Mouse (Mus musculus) embryonic facial prominence, embryonic 15.5 days (tissue): ENCODE results near the gene Rd3. TPM values are rescaled to one million over a fixed set of nuclear protein-coding genes. Genes with fewer than 3 reads are reported as not detected.
A peak's percentile ranks its signal among the peaks of the same experiment; 100 is the strongest.

ENCODE experiments used
- ATAC-seq: fragments of 200-750 bp; cut with Nextera tagmentation; 2 replicates; pipeline ENCODE4 v1.8.0; 2017; ENCODE audit warnings: low read depth, moderate TSS enrichment; ENCODE audit not compliant: insufficient number of reproducible peaks, low FRiP score, low TSS enrichment
- H3K27ac ChIP-seq: fragments of 300-500 bp; sonication (generic); replicated peaks from 2 replicates; pipeline ENCODE4 v1.5.1; 2015; ENCODE audit warnings: mild to moderate bottlenecking, inconsistent platforms
- H3K27me3 ChIP-seq: fragments of 300-500 bp; sonication (generic); 2 replicates; pipeline ENCODE4 v1.6.1; 2015; ENCODE audit warnings: inconsistent platforms
- H3K36me3 ChIP-seq: fragments of 300-500 bp; sonication (generic); 2 replicates; pipeline ENCODE4 v1.6.1; 2015; ENCODE audit warnings: mild to moderate bottlenecking, inconsistent platforms
- H3K4me1 ChIP-seq: fragments of 300-500 bp; sonication (generic); 2 replicates; pipeline ENCODE4 v1.6.1; 2015; ENCODE audit warnings: inconsistent platforms
- H3K4me2 ChIP-seq: fragments of 300-500 bp; sonication (generic); replicated peaks from 2 replicates; pipeline ENCODE4 v1.6.1; 2015; ENCODE audit warnings: mild to moderate bottlenecking, inconsistent platforms
- H3K4me3 ChIP-seq: fragments of 300-500 bp; sonication (generic); replicated peaks from 2 replicates; pipeline ENCODE4 v1.5.1; 2015; ENCODE audit warnings: mild to moderate bottlenecking, inconsistent platforms
- H3K9ac ChIP-seq: fragments of 300-500 bp; sonication (generic); 2 replicates; pipeline ENCODE4 v1.6.1; 2015; ENCODE audit warnings: inconsistent platforms
- H3K9me3 ChIP-seq: fragments of 300-500 bp; sonication (generic); replicated peaks from 2 replicates; pipeline ENCODE4 v1.6.1; 2016; ENCODE audit warnings: inconsistent platforms
- WGBS: fragments of 180-500 bp; shearing (Covaris S2); methylation state at CpG from one replicate; pipeline ENCODE4 v1.1.7; 2015; 5-methylcytosine and 5-hydroxymethylcytosine counted together
- polyA plus RNA-seq: library from polyadenylated mRNA; unstranded; fragments of >200 nt; fragmentation: Nextera tagmentation; extraction: Ambion mirVana; gene quantifications from 2 replicates; pipeline ENCODE4 v1.2.1, GENCODE M21; 2015

The Rd3 gene
- polyA plus RNA-seq, 1 experiment from 2014 or later, result 10.1 TPM

DNA sequence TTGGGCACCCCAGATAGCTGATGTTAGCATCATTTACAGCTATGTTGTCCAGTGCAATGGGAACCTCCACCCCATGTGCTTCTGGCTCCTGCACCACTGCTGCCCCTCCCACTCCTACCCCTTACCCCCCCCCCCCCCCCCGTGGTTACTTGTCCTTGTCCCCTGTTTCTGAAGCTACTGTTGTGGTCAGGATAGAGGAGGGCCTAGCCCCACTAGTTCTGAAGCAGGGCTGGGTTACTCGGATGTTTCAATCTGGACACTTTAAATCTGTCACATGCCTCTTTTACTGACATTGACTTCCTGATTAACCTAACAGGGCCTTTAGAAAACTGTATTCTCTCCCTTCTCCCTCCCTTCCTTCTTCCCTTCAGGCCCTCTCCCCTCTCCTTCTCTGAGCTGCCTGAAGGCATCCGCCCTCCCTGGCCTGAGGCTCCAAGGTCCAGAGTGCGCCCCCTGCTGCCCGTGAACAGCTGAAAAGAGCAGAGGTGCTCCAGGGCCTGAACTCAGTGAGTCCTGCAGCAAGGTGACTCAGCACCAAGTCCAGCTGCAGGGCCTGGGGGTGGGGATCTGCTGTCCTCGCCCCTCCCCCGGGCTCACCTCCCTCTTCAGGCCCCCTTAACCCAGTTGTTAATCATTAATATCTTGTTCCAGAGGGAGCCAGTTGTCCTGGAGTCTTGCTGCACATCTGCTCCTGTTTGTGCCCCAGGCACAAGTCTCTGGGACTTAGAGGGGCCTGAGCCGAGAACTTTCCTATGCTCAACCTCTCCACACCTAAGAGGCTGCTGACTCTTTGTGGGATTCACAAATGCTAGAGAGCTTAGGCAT, 13.0 kb upstream of the Rd3 start:
- Histone ChIP-seq H3K27me3 (no peaks in the 10 kb centered on the region), H3K27ac (no peak overlapping the region), H3K36me3 (no peaks in the 10 kb centered on the region), H3K4me2 (no peak overlapping the region), H3K4me1 (0 out of 2 replicates have a peak, but pooled peaks cover 8% of the 10 kb centered on the region), H3K4me3 (no peak overlapping the region), H3K9me3 (no peaks in the 10 kb centered on the region), H3K9ac (no peak overlapping the region)
- WGBS, result 21% methylated on average over 8 of the region's 8 CpGs
- ATAC-seq, result peak; percentile 68; the same call in 1 of the 2 replicates

DNA sequence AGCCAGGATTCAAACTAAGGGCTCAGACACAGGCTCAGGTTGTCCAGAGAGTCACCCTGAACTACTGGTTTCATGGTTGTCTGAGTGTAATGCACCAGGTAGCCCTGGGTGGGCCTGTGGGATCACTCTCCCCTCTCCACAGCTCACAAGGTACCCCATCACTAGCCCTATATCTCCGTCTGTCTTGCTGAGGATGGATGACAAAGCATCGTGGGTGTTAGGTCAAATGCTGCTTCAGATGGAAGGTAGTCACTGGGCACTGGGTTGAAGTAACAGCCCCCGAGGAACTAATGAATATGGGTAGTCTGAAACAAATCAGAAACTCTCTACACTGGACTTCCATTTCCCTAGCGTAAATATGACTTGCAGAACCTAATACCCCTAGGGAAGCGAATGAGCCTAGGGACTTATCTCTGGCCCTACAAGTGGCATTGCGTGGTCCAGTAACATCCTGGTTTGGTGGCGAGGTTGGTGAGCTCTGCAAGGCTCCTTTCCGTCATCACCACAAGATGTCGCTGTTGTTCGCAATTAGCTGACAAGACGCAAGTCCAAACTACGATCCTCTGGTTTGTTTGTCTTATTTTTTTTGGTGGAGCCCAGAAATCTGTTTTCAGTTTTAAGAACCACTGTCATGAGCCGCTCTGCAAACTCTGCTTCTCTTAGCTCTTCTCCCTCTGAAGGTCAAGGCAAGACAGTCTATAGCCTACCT, 12.2 kb upstream of the Rd3 start:
- peak; percentile 37; the same call in 1 of the 2 replicates for ATAC-seq
- Histone ChIP-seq H3K27me3 (no peaks in the 10 kb centered on the region), H3K9ac (no peak overlapping the region), H3K27ac (no peak overlapping the region), H3K4me3 (no peak overlapping the region), H3K9me3 (no peaks in the 10 kb centered on the region), H3K4me2 (no peak overlapping the region), H3K36me3 (no peaks in the 10 kb centered on the region), H3K4me1 (0 out of 2 replicates have a peak, but pooled peaks cover 8% of the 10 kb centered on the region)
- WGBS, result 15% methylated on average over 13 of the region's 13 CpGs

DNA sequence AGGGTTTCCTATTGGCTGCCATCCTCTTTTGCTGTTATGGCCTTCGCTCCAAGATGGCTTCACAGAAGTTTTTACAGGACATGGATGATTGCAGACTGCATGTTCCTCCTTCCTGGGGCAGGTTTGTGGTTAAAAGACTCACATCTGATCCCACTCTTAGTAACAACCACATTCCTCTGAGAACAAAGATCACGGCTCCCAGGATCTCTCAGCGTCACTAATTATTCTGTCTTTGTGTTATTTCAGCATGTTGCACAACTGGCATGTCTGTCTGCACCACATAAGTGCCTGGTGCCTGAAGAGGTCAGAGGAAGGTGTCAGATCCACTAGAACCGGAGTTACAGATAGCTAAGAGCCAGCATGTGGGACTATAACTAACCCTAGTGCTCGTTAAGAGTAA, 7.2 kb upstream of the Rd3 start:
- no peaks in the 10 kb centered on the region for H3K36me3 ChIP-seq
- 47% methylated on average over 5 of the region's 5 CpGs for WGBS
- H3K9ac ChIP-seq, result no peak overlapping the region
- no peak overlapping the region for H3K4me2 ChIP-seq
- no peak overlapping the region for H3K4me3 ChIP-seq
- no peak overlapping the region for H3K27ac ChIP-seq
- no peaks in the 10 kb centered on the region for H3K9me3 ChIP-seq
- H3K27me3 ChIP-seq, result no peaks in the 10 kb centered on the region
- ATAC-seq, result no peak
- H3K4me1 ChIP-seq, result peaks cover 11% of the 10 kb centered on the region

DNA sequence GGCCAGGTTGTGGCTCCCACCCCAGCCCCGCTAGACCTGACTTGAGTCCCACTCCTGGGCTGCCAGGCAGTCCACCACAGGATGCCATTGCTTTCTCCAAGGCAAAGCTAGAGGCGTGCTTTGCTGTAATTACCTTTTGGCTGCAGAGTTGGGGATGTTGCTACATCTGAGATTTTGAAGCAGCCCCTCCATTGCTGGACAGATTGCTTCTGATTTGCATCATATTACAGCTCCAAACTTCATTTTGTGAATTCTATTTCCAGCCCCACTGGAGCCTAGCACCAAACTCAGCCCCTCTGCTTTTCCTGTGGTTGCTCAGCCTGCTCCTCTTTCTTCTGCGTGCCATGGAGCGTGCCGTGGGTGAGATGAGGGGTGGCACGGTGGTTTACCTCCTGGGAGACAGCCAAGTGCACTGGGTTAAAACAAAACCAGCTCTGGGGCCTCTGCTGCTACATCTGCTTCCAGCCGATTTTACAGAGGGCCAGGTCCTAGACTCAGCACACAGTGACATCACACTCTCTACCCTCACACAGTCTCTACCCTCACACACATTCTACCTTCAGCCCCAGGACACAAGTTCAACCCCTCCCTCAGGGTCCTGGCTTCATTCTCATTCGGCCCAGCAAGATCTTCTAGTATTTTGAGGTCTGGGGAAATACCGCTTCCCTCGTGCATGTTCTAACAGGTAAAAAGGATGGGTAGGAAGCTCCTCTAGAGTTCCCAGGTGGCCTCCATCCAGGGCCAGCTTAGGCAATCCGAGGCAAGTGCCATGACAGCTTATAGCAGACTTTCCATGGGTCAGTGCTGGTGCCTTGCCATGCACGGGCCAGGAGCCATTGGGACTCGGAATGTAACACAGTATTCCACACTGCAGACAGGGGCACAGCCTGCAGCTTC, 2.4 kb upstream of the Rd3 start:
- H3K9me3 ChIP-seq, result no peaks in the 10 kb centered on the region
- H3K4me3 ChIP-seq, result no peak overlapping the region
- ATAC-seq, result no peak
- H3K9ac ChIP-seq, result no peak overlapping the region
- 41% methylated on average over 13 of the region's 13 CpGs for WGBS
- H3K4me2 ChIP-seq, result no peak overlapping the region
- H3K27me3 ChIP-seq, result no peaks in the 10 kb centered on the region
- no peaks in the 10 kb centered on the region for H3K36me3 ChIP-seq
- peak overlapping the region; percentile 55 for H3K27ac ChIP-seq
- peaks cover 22% of the 10 kb centered on the region for H3K4me1 ChIP-seq

DNA sequence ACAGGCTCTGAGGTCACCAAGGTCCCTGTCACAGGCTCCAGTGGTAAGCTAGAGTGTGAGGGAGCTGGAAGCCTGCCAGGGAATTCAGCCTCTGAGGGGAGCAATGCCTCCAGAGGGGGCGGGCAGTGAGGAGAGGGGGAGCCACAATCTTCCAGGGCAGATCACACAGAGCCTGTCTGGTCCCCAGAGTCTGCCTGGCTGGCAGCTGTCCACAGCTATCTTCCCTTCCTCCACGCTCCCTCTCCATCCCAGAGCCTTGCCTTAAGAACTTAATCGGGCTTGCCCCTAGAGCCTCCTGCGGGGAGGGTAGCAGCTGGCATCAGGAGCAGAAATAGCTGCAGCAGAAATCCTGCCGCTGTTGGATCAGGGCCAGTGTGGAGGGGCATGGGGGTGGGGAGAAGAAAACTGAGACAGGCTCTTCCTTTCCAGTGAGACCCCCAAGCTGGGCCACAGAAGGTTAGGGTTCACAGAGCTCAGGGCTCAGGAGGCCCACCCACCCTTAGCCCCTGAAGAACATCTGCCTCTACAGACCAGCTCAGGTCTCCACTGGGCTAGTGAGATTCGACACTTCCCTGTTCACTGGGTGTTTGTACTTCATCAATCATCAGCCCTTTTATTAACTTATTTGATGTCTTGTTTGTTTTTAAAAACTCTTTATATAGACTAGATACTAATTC, 4.4 kb downstream of the Rd3 start:
- no peak overlapping the region for H3K9ac ChIP-seq

DNA sequence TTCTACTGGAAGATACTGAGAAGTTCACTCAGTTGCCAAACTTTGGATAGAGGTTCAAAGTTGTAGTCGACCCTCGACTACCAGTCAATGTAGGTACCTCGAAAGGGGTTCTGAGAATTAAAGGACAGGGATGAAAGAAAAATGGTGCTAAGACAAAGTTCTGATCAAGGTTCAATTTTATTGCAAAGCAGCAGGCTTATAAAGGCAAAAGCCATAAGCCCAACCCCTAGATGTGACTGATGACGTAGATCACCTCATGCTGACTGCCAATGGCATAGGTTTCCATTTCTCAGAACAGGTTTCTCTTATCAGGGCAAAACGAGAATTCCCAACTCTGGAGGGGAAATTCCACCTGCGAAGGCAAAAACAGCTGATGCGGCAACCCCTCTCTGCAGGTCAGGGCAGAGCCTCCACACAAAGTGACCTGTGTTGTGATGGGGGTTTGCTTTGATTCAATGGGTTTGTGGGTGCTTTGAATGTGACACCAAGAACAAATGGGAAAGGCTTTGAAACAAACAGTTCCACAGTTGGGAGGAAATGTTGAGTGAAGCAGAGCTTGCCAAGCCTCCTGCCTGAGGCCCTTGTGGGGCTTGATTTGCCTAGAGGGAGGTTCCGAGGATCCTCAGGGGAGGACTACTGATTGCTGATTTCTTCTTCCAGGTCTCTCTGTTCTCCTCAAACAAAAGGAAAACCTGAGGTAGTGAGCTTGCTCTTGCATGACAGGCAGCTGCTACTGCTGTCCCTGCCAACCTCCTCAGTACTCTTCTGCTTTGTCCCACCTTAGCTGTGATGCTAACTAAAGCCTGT, 9.7 kb downstream of the Rd3 start:
- H3K4me1 ChIP-seq, result peaks cover 9% of the 10 kb centered on the region; the same call in 1 of the 2 replicates
- no peak overlapping the region for H3K4me2 ChIP-seq
- ATAC-seq, result no peak
- H3K36me3 ChIP-seq, result no peaks in the 10 kb centered on the region
- no peak overlapping the region for H3K9ac ChIP-seq
- H3K9me3 ChIP-seq, result no peaks in the 10 kb centered on the region
- WGBS, result 68% methylated on average over 8 of the region's 8 CpGs
- no peak overlapping the region for H3K4me3 ChIP-seq
- H3K27me3 ChIP-seq, result no peaks in the 10 kb centered on the region
- H3K27ac ChIP-seq, result no peak overlapping the region

More for the DNA sequence above, 4.4 kb downstream of the Rd3 start:
- Histone ChIP-seq H3K4me1 (peaks cover 30% of the 10 kb centered on the region), H3K4me3 (no peak overlapping the region), H3K27ac (peak overlapping the region; percentile 58), H3K36me3 (no peaks in the 10 kb centered on the region), H3K27me3 (no peaks in the 10 kb centered on the region), H3K4me2 (no peak overlapping the region), H3K9me3 (no peaks in the 10 kb centered on the region)
- 13% methylated on average over 6 of the region's 6 CpGs for WGBS
- peak; percentile 83 for ATAC-seq

DNA sequence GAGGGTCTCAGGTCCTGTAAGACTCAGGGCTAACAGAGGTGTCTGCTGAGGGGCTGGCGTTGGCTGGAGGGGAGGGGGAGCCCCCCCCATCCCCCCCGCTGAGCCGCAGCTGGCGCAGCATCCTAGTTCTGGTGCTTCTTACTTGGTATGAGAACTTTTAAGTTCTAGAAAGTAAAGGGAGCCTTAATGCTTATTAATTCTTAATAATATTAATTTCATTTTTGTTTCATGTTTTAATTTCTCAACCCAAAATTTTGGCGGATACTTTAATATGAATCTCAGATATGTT, 10.3 kb downstream of the Rd3 start:
- Histone ChIP-seq H3K4me2 (no peak overlapping the region), H3K4me1 (0 out of 2 replicates have a peak, but pooled peaks cover 9% of the 10 kb centered on the region), H3K27ac (no peak overlapping the region), H3K36me3 (no peaks in the 10 kb centered on the region), H3K4me3 (no peak overlapping the region), H3K9ac (no peak overlapping the region), H3K27me3 (no peaks in the 10 kb centered on the region), H3K9me3 (no peaks in the 10 kb centered on the region)
- ATAC-seq, result no peak
- 47% methylated on average over 5 of the region's 5 CpGs for WGBS

DNA sequence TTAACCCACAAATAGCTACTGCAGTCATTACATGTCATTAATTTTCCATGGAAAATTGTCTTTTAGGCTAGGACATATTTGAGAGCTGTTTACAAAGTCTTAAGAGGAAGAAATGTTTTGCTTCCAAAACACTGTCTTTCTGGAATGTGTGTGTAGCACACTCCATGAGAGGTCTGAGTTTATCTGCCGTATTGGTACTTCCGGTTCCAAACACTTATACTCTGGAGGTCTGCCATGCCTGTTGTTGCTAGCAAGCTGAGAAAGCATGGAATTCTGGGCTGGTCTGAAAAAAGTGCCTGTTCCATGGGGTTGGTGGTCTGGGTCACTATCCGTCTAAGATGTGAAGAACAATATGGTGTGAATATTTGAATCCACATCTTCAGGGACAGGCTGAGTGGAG, 11.5 kb downstream of the Rd3 start:
- Histone ChIP-seq H3K27ac (no peak overlapping the region), H3K4me2 (no peak overlapping the region), H3K4me1 (0 out of 2 replicates have a peak, but pooled peaks cover 9% of the 10 kb centered on the region), H3K27me3 (no peaks in the 10 kb centered on the region), H3K9me3 (no peaks in the 10 kb centered on the region), H3K4me3 (no peak overlapping the region), H3K36me3 (no peaks in the 10 kb centered on the region), H3K9ac (no peak overlapping the region)
- no peak for ATAC-seq
- WGBS, result 73% methylated on average over 3 of the region's 3 CpGs

DNA sequence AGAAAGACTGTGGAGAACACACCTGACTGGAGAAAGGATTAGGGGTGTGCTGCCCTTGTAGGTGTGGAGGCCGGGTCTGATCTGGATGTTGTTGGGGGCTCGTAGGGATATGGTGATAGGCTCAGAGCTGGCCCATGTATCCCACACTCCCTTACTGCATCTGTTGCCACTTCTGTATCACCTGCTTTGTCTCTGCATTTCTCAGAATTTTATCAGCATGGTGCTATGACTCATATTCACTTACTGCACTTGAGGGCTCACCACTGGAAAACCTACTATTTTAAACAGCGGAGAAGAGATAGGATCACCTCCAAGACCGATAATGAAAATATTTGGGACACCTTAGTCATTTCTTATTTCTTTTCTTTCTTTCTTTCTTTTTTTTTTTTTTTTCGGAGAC, 11.9 kb downstream of the Rd3 start:
- Histone ChIP-seq H3K9me3 (no peaks in the 10 kb centered on the region), H3K4me2 (peak overlapping the region; percentile 53; the same call in 1 of the 2 replicates), H3K27me3 (no peaks in the 10 kb centered on the region), H3K9ac (no peak overlapping the region), H3K4me3 (0 out of 2 replicates have a peak overlapping the region, but pooled peaks have one; percentile 60), H3K27ac (no peak overlapping the region), H3K4me1 (0 out of 2 replicates have a peak, but pooled peaks cover 9% of the 10 kb centered on the region), H3K36me3 (no peaks in the 10 kb centered on the region)
- WGBS, result 84% methylated on average over 5 of the region's 5 CpGs
- ATAC-seq, result no peak

DNA sequence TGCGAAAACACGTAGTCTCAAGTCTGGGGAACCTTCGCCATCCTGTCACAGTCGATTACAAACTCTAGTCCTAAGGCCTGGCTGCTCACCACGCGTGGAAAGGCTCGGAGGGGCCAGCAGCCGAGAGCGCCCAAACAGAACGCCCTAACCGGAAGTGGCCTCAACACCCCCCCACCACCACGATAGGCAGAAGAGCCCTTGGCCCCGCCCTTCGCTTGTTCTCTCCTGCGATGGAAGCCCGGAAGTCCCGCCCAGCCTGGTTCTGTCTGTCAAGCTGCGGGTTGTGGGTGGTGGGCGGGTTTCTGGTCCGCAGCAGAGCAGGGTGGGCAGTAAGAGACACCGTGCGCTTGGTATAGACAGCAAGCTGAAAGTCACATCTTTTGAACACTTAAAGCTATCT, 12.8 kb downstream of the Rd3 start:
- H3K9me3 ChIP-seq, result no peaks in the 10 kb centered on the region
- peak overlapping the region; percentile 60 for H3K4me3 ChIP-seq
- ATAC-seq, result peak; percentile 94
- 0% methylated on average over 22 of the region's 22 CpGs for WGBS
- H3K36me3 ChIP-seq, result no peaks in the 10 kb centered on the region
- peak overlapping the region; percentile 53 for H3K4me2 ChIP-seq
- H3K27ac ChIP-seq, result peak overlapping the region; percentile 91
- peak overlapping the region; percentile 37 for H3K9ac ChIP-seq
- 0 out of 2 replicates have a peak, but pooled peaks cover 4% of the 10 kb centered on the region for H3K4me1 ChIP-seq
- H3K27me3 ChIP-seq, result no peaks in the 10 kb centered on the region
